Mouse (Mus musculus) layer of hippocampus, adult 8-10 months (tissue): Measurements from ENCODE around the gene Hoxa10. TPM values are rescaled to one million over a fixed set of nuclear protein-coding genes. Genes with fewer than 3 reads are reported as not detected.

Experiments used
- DNase-seq, 2 experiments: peaks; one replicate each; pipeline ENCODE4 v3.0.0; 2022; ENCODE audit warnings: low spot score in 2 of 2
- total RNA-seq, 4 experiments: library from RNA; stranded (reverse); gene quantifications; 2 replicates each; pipeline ENCODE4 v1.2.4; 2022

Hoxa10 gene
- total RNA-seq, 4 experiments from 2014 or later, result not detected

- no peak for DNase-seq
These were observed 22.6 kb upstream of the Hoxa10 start for GRCm38 (mm10) chr6:52263321-52263585.

- DNase-seq, result no peak
These were observed 22.0 kb upstream of the Hoxa10 start for GRCm38 (mm10) chr6:52262463-52263320.

GRCm38 (mm10) chr6:52261751-52262462 is 21.3 kb upstream of the Hoxa10 start:
- DNase-seq, result no peak

- DNase-seq, result no peak
These were observed 20.3 kb upstream of the Hoxa10 start, which contains the start of gene Hoxa13 for GRCm38 (mm10) chr6:52260654-52261575. TSS of gene Hoxa13 (minus strand) at chr6:52260880.

DNA sequence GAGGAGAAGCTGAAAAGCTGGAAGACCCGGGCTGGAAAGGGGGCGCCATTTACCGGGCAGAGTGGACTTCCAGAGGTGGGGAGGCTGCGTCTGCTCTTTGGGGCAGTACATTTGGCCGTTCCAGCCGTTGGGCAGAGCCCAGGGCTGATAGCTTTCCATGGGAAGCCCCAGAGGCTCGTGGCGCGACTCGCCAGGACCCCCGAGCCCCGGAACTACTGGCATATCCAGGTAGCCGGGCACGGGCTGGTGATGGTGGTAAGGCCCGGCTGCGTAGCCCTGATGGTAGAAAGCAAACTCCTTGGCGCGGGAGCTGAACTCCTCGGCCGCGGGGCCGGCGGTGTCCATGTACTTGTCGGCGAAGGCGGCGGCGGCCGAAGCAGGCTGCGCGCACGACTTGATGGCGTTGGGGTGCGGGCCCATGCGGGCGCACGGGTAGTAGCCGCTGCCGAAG is 19.2 kb upstream of the Hoxa10 start:
- no peak for DNase-seq

DNA sequence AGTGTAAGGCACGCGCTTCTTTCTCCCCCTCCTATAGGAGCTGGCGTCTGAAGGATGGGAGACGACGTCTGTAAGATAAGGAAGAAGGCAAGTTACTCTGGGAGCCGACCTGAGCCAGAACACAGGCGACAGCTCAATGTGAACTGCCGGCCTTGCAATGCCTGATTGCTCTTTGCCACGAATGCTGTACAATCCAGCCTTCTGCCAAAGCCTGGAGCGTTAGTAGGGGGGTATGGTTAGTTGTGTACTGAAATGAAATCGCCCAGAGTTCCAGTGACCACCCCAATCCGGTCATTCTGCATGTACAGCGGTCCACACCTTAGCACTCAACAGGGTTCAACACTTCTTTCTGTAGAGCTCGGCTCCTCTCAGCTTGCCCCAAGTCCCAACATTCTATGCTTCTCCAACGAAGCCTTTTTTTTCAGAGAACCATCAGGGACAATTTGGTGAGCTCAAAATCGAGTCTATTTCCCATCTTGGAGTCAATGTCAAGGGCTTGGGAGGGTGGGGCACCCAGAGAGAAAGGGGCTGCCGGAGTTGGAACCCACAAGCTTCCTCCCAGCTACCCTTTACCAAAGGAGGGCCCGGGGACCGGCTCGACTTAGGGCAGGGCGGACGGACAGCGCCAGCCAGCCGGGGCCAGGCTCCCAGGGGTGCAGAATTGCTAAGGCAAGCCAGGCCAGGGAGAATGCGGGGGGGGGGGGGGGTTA is 18.6 kb upstream of the Hoxa10 start:
- no peak for DNase-seq

DNA sequence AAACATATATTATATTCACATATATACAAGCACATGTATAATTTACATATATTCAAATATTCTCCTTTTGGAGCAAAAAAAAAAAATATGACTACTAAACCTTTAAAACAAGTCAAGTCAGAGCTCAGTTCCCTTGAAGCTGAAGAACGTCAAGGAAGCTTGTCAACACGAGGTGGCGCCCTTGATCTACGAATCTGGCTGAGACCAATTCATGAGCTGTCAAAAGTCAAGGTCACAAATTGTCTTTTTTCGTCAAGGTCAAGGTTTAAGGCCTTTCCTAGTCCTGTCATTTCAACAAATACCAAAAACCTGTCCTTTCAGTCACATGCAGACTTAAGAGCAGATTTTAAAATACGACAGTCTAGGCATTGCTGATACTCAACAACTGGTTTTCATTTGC is 16.3 kb upstream of the Hoxa10 start:
- peak in 1 of 2 experiments; percentile 70 for DNase-seq

GRCm38 (mm10) chr6:52253511-52254500 is 13.2 kb upstream of the Hoxa10 start:
- no peak for DNase-seq

DNA sequence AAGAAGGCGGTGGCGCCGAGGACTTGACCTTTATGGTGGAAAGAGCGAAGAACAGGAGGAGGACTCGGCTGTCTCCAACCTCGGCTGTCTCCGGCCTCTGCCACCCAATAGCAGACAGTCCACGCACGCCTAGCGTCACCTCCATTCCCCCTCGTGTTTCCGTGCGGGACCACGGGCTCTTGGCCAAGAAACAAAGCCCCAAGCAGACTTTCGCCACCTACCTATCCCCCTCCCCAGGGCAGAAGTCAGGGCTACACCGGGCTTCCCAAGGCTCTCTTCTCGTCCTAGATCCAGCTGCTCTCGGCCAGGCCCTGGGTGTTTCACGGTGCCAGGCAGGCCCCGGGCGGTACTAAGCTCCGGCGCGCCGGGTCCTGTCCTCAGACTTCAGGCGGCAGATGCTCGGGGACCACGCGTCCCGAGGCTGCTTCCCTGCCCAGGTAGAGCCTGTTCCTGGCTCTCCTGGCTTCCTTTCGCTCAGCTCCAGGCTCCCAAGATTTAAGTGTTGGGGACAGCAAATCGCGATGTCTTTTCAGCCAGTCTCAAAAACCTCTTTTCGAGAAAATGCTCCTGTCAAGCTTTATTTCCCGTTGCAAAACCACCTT is 12.2 kb upstream of the Hoxa10 start:
- no peak for DNase-seq

DNA sequence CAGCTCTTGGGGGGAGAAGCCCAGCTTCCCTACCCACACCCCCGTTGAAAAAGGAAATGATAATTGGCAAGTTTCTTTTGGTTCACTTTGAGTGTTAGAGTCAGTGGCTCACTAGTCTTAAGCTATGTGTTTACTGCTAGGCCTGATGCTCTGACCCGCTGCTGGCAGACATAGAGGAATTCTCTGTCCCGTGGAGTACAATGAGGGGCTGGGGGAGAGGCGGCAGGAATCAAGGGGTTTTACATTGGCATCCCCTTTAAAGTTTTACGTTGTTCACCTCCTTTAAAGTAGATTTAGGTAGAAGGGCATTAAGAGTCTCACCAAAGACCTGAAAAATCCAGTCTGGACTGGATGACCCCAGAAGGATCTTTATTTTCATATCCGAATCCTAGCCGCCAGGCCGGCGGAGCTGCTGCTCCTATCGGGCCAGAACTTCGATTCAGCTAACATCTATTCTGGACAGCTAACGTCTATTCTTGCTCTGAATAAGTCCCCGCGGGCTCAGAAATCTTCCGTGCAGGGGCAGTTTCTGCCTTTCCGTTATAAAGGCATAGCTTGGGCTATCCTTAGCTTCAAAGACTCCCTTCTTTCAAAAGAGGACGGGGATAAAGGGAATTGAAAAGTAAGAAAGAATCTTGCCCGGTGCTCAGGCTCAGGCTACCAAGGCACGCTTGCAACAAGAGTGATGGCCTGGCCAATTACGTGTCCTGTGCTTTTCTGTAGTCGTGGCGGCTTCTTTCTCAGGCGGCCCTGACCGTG is 11.5 kb upstream of the Hoxa10 start:
- no peak for DNase-seq

GRCm38 (mm10) chr6:52251177-52251879 is 10.7 kb upstream of the Hoxa10 start:
- no peak for DNase-seq

DNA sequence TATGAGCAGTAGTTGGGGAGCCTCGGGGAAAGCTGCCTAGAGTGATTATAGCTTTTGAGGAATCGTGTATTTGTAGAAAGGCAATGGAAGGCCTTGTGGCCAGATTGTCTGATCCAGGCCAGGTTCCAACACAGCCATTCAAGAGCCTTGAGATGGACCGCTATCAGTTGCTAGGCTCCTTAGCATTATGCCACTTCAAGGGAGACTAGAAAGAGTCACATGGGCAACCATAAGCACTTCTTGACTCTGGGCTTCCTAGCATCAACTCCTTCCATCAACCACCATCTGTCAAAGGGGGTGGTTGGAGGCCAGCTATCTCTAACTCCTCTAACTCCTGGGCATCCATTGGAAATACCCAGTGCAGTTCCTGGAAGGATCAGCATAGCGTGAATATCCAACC is 9.2 kb upstream of the Hoxa10 start:
- no peak for DNase-seq

GRCm38 (mm10) chr6:52249415-52249738 is 8.7 kb upstream of the Hoxa10 start:
- no peak for DNase-seq

DNA sequence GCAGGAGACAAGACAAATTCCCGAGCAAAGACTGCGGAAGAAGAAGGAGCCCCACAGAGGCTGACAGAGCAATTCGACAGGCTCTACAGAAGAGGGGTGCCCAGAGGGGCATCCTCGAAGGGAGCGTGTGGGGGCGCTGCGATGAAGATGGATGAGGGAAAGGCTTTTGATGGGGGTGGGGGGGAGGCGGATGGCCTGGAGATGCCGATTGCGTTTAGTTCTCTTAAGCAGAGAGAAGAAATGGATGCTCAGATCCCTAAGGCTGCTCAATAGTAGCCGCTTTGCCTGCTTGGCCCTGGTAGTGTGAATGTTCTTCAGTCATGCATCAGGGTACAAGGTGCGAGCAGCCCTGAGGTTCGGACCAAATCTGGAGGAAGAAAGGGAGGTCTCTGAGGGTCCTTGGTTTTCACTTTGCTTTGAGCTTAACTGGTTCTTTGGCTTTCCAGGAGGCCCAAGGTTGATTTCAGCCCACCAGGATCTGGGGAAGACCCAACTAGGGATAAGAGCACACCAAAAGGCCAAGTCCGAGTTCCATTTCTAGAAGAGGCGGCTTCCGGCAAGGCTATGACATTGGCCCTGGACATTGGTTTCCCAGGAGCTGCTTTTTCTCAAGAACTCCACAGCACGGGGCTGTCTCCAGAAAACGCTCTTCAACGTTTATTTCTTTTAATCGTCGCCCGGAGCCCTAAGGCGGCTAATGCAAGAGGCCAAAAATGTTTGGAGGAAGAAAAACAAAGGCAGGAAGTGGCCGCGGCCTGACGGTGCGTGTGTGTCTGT is 8.2 kb upstream of the Hoxa10 start:
- no peak for DNase-seq

- no peak for DNase-seq
These were observed 7.3 kb upstream of the Hoxa10 start for GRCm38 (mm10) chr6:52247766-52248637.

- DNase-seq, result no peak
These were observed 6.3 kb upstream of the Hoxa10 start for GRCm38 (mm10) chr6:52246916-52247315.
